Mouse (Mus musculus): ENCODE measurements around the gene Birc6.

Birc6 gene

GRCm38 (mm10) chr17:74710731-74711130, 182.6 kb downstream of the Birc6 start:
- no peak for DNase-seq (ENCODE audit: low spot score)

GRCm38 (mm10) chr17:74711627-74712026, 183.5 kb downstream of the Birc6 start:
- no peak for DNase-seq (ENCODE audit: low spot score)

- no peak for DNase-seq (ENCODE audit: low spot score)
Measured at GRCm38 (mm10) chr17:74715128-74715527, 187.0 kb downstream of the Birc6 start.

- DNase-seq (ENCODE audit: low spot score) = no peak
Measured at GRCm38 (mm10) chr17:74715724-74716123, 187.6 kb downstream of the Birc6 start.

GRCm38 (mm10) chr17:74716643-74717042, 188.5 kb downstream of the Birc6 start:
- peak; percentile 55 for DNase-seq (ENCODE audit: low spot score)

- no peak for DNase-seq (ENCODE audit: low spot score)
Measured at GRCm38 (mm10) chr17:74717091-74717617, 189.1 kb downstream of the Birc6 start.

GRCm38 (mm10) chr17:74717618-74718151, 189.6 kb downstream of the Birc6 start, which contains the start of gene Ttc27:
TSS of gene Ttc27 (plus strand) at chr17:74717732.
- peak; percentile 99 for DNase-seq (ENCODE audit: low spot score)

GRCm38 (mm10) chr17:74732872-74733271, 204.8 kb downstream of the Birc6 start:
- DNase-seq (ENCODE audit: low spot score) = no peak

- DNase-seq (ENCODE audit: low spot score) = no peak
Measured at GRCm38 (mm10) chr17:74735392-74735791, 207.3 kb downstream of the Birc6 start.

- no peak for DNase-seq (ENCODE audit: low spot score)
Measured at GRCm38 (mm10) chr17:74749659-74750058, 221.6 kb downstream of the Birc6 start.

GRCm38 (mm10) chr17:74751026-74751425, 222.9 kb downstream of the Birc6 start:
- DNase-seq (ENCODE audit: low spot score) = no peak
